Mouse (Mus musculus): Measurements from ENCODE around the gene Rab44.
"Not testable (repeated sequence)": the region's sequence is repeated elsewhere in the genome, so short reads cannot be mapped to it uniquely, and the experiment has no call there.

Rab44 gene

GRCm38 (mm10) chr17:29113591-29114352 lies at the start of gene Rab44:
TSS of gene Rab44 (plus strand) at chr17:29114145.
- no peak for DNase-seq

- DNase-seq, result no peak
These were observed 48.6 kb upstream of the Rab44 start for GRCm38 (mm10) chr17:29065245-29065940.

GRCm38 (mm10) chr17:29065971-29066370 lies 48.0 kb upstream of the Rab44 start:
- no peak for DNase-seq

GRCm38 (mm10) chr17:29067416-29067815 lies 46.5 kb upstream of the Rab44 start:
- not testable (repeated sequence) for DNase-seq

- DNase-seq, result no peak
These were observed 46.1 kb upstream of the Rab44 start for GRCm38 (mm10) chr17:29067847-29068246.

GRCm38 (mm10) chr17:29069063-29069462 lies 44.9 kb upstream of the Rab44 start:
- no peak for DNase-seq

- no peak for DNase-seq
These were observed 42.1 kb upstream of the Rab44 start for GRCm38 (mm10) chr17:29071820-29072219.

- no peak for DNase-seq
These were observed 41.1 kb upstream of the Rab44 start for GRCm38 (mm10) chr17:29072701-29073307.

- no peak for DNase-seq
These were observed 40.6 kb upstream of the Rab44 start for GRCm38 (mm10) chr17:29073313-29073712.

- DNase-seq, result no peak
These were observed 39.9 kb upstream of the Rab44 start for GRCm38 (mm10) chr17:29074085-29074484.

GRCm38 (mm10) chr17:29076235-29076634 lies 37.7 kb upstream of the Rab44 start:
- no peak for DNase-seq

- DNase-seq, result peak; percentile 69
These were observed 36.0 kb upstream of the Rab44 start for GRCm38 (mm10) chr17:29077786-29078509.

GRCm38 (mm10) chr17:29078519-29079383 lies 35.2 kb upstream of the Rab44 start:
- DNase-seq, result peak; percentile 72

GRCm38 (mm10) chr17:29080758-29081617 lies 33.0 kb upstream of the Rab44 start:
- no peak for DNase-seq

- DNase-seq, result no peak
These were observed 32.1 kb upstream of the Rab44 start for GRCm38 (mm10) chr17:29081618-29082381.

GRCm38 (mm10) chr17:29083586-29083985 lies 30.4 kb upstream of the Rab44 start:
- DNase-seq, result no peak

- DNase-seq, result no peak
These were observed 29.3 kb upstream of the Rab44 start for GRCm38 (mm10) chr17:29084656-29085055.

- no peak for DNase-seq
These were observed 28.7 kb upstream of the Rab44 start for GRCm38 (mm10) chr17:29085266-29085665.

- DNase-seq, result no peak
These were observed 27.0 kb upstream of the Rab44 start for GRCm38 (mm10) chr17:29086916-29087315.

GRCm38 (mm10) chr17:29090776-29091175 lies 23.2 kb upstream of the Rab44 start, which contains the start of gene Cdkn1a:
TSS of gene Cdkn1a (plus strand) at chr17:29090976.
- no peak for DNase-seq
